Comparison of ENCODE assay signal across 20 mouse cellular contexts in genomic region chr14:121916311-121917094, GRCm38 (mm10). TPM values are rescaled to one million over a fixed set of nuclear protein-coding genes. Genes with fewer than 3 reads are reported as not detected.
DNase-seq lines count a peak whose midpoint lies in the region; ATAC-seq and TF ChIP-seq lines count a peak whose summit lies in the region.
"Had no signal": no experiment of that assay in that cellular context is flagged by ENCODE, and none has a peak within 500 bp of the region (broad histone marks: within the 10 kb centered on the region; RNA-seq: fewer than 3 reads in every experiment).

No protein-coding gene starts in this region.

- H3K27me3 ChIP-seq in heart, embryonic 16.5 days (ENCODE audit: control insufficient read depth, insufficient read depth, low read length) = no peaks in the 10 kb centered on the region
- no peaks in the 10 kb centered on the region for H3K27me3 ChIP-seq in midbrain, embryonic 16.5 days (ENCODE audit: control insufficient read depth, insufficient read depth, low read depth, low read length)
- H3K27me3 ChIP-seq: intestine, embryonic 15.5 days; lung, embryonic 15.5 days; neural tube, embryonic 15.5 days had no signal

- no peak overlapping the region for H3K4me3 ChIP-seq in heart, embryonic 16.5 days (ENCODE audit: low read length)
- H3K4me3 ChIP-seq in bone marrow macrophage, adult 2 months (ENCODE audit: insufficient read depth, low read length) = peak overlapping the region; percentile 16; the same call in 1 of the 2 replicates
- no peak overlapping the region for H3K4me3 ChIP-seq in midbrain, embryonic 16.5 days (ENCODE audit: low read depth, low read length)
- H3K4me3 ChIP-seq: intestine, embryonic 15.5 days; lung, embryonic 15.5 days; neural tube, embryonic 15.5 days had no signal

- no peak for TF ChIP-seq CTCF in bone marrow macrophage, adult 2 months (IDR thresholded peaks at IDR 0.05; ENCODE audit: low read depth, low read length)

- TF ChIP-seq POLR2A in bone marrow macrophage, adult 2 months (IDR thresholded peaks at IDR 0.05; ENCODE audit: borderline replicate concordance, low read depth, low read length) = no peak

- no peak for DNase-seq in heart, postnatal 4 days
- DNase-seq in A20 (ENCODE audit: low read depth, low spot score) = peak; percentile 89
- DNase-seq in testis, postnatal 10 days (ENCODE audit: low spot score) = no peak
- DNase-seq in left cerebral cortex, adult 18-20 months (ENCODE audit: low spot score in 2 of 2) = no peak
- DNase-seq: adrenal gland, adult 2 months; cerebellum, postnatal 10 days; heart, postnatal 10 days; right cerebral cortex, adult 18-20 months had no signal

- 80% methylated on average over 6 of the region's 6 CpGs for WGBS in heart, embryonic 16.5 days
- WGBS in midbrain, embryonic 16.5 days = 91% methylated on average over 6 of the region's 6 CpGs

- no peak overlapping the region for H3K9ac ChIP-seq in heart, embryonic 16.5 days (ENCODE audit: low read length)
- H3K9ac ChIP-seq in midbrain, embryonic 16.5 days (ENCODE audit: low read depth, low read length) = no peak overlapping the region
- H3K9ac ChIP-seq: intestine, embryonic 15.5 days; lung, embryonic 15.5 days; neural tube, embryonic 15.5 days had no signal

- no peaks in the 10 kb centered on the region for H3K9me3 ChIP-seq in heart, embryonic 16.5 days (replicated peaks; ENCODE audit: control insufficient read depth, low read length)
- no peaks in the 10 kb centered on the region for H3K9me3 ChIP-seq in midbrain, embryonic 16.5 days (replicated peaks; ENCODE audit: control insufficient read depth, low read length, poor library complexity, severe bottlenecking)
- H3K9me3 ChIP-seq: intestine, embryonic 15.5 days; lung, embryonic 15.5 days; neural tube, embryonic 15.5 days had no signal

- peak overlapping the region; percentile 7; the same call in 1 of the 2 replicates for H3K27ac ChIP-seq in heart, embryonic 16.5 days (ENCODE audit: low read length)
- peak overlapping the region; percentile 37 for H3K27ac ChIP-seq in bone marrow macrophage, adult 2 months (ENCODE audit: insufficient read depth, low read depth, low read length)
- H3K27ac ChIP-seq in midbrain, embryonic 16.5 days (ENCODE audit: low read length) = no peak overlapping the region
- H3K27ac ChIP-seq: intestine, embryonic 15.5 days; kidney, postnatal 0 days; lung, embryonic 15.5 days; neural tube, embryonic 15.5 days had no signal

- peaks cover 6% of the 10 kb centered on the region for H3K36me3 ChIP-seq in heart, embryonic 16.5 days (ENCODE audit: control insufficient read depth, insufficient read depth)
- peaks cover 12% of the 10 kb centered on the region; the same call in 1 of the 2 replicates for H3K36me3 ChIP-seq in midbrain, embryonic 16.5 days (ENCODE audit: control insufficient read depth, insufficient read depth, low read length)

- no peak for ATAC-seq in heart, embryonic 16.5 days (replicated peaks; ENCODE audit: extremely low read depth, insufficient read depth, low FRiP score)
- peak; percentile 65 for ATAC-seq in megakaryocyte progenitor cell, adult 5-6 weeks (replicated peaks; ENCODE audit: poor library complexity)
- ATAC-seq in midbrain, embryonic 16.5 days = no peak
- ATAC-seq: intestine, embryonic 15.5 days had no signal

- H3K4me1 ChIP-seq in heart, embryonic 16.5 days (ENCODE audit: control insufficient read depth, insufficient read depth, low read length) = peaks cover 12% of the 10 kb centered on the region
- H3K4me1 ChIP-seq in bone marrow macrophage, adult 2 months (ENCODE audit: control insufficient read depth, insufficient read depth, low read length) = peaks cover 19% of the 10 kb centered on the region
- H3K4me1 ChIP-seq in midbrain, embryonic 16.5 days (ENCODE audit: control insufficient read depth, insufficient read depth, low read length) = no peaks in the 10 kb centered on the region
- H3K4me1 ChIP-seq: neural tube, embryonic 15.5 days had no signal

- H3K4me2 ChIP-seq in heart, embryonic 16.5 days (ENCODE audit: low read depth, low read length) = no peak overlapping the region
- no peak overlapping the region for H3K4me2 ChIP-seq in midbrain, embryonic 16.5 days (ENCODE audit: low read length)
- H3K4me2 ChIP-seq: intestine, embryonic 15.5 days; lung, embryonic 15.5 days; neural tube, embryonic 15.5 days had no signal

RNA-seq across cellular contexts. Expression of gene Gpr18, which starts 0.9 kb away (rescaled TPM):
- 0.22 and 1.00 TPM in 2 replicates for polyA plus RNA-seq in heart, embryonic 16.5 days (2015; fragmentation: Nextera tagmentation; extraction: Ambion mirVana)
- not detected for total RNA-seq in heart, postnatal 4 days (2021)
- 6.5 and 6.8 TPM in 2 replicates for polyA plus RNA-seq in bone marrow macrophage, adult 2 months (2012; ENCODE audit: insufficient read depth, insufficient read length, missing spikeins)
- 0.68 and 2.1 TPM in 2 replicates for total RNA-seq in megakaryocyte progenitor cell, adult 5-6 weeks (2015)
- total RNA-seq in megakaryocyte progenitor cell, adult 5-6 weeks (2017) = 0.34 and 1.9 TPM in 2 replicates
- not detected for total RNA-seq in left cerebral cortex, adult 18-20 months (2021)
- polyA plus RNA-seq in midbrain, embryonic 16.5 days (2015; fragmentation: Nextera tagmentation; extraction: Ambion mirVana) = 0.14 and 0.16 TPM in 2 replicates
- total RNA-seq: gastrocnemius, adult 8-10 months; layer of hippocampus, adult 8-10 months; left cerebral cortex, adult 8-10 months had no signal
- polyA plus RNA-seq: limb, embryonic 14.5 days; neural tube, embryonic 15.5 days had no signal

RNA-seq across cellular contexts. Expression of gene Ubac2, which starts 38.1 kb away (rescaled TPM):
- polyA plus RNA-seq in heart, embryonic 16.5 days (2015; fragmentation: Nextera tagmentation; extraction: Ambion mirVana) = 48.3 and 53.8 TPM in 2 replicates
- 10 to 100 TPM; 25.2 to 27.3 TPM for total RNA-seq in heart, postnatal 4 days (2021)
- 41.2 and 49.0 TPM in 2 replicates for polyA plus RNA-seq in bone marrow macrophage, adult 2 months (2012; ENCODE audit: insufficient read depth, insufficient read length, missing spikeins)
- total RNA-seq in megakaryocyte progenitor cell, adult 5-6 weeks (2015) = 31.1 and 33.5 TPM in 2 replicates
- total RNA-seq in megakaryocyte progenitor cell, adult 5-6 weeks (2017) = 19.0 and 25.2 TPM in 2 replicates
- total RNA-seq in left cerebral cortex, adult 18-20 months (2021) = 10 to 100 TPM; 34.2 to 36.0 TPM
- 48.5 and 50.3 TPM in 2 replicates for polyA plus RNA-seq in midbrain, embryonic 16.5 days (2015; fragmentation: Nextera tagmentation; extraction: Ambion mirVana)

RNA-seq across cellular contexts. Expression of gene Gpr183, which starts 48.5 kb away (rescaled TPM):
- polyA plus RNA-seq in heart, embryonic 16.5 days (2015; fragmentation: Nextera tagmentation; extraction: Ambion mirVana) = 2.4 and 3.6 TPM in 2 replicates
- total RNA-seq in heart, postnatal 4 days (2021) = 1 to 10 TPM; 2.8 to 3.3 TPM
- 33.0 and 34.1 TPM in 2 replicates for polyA plus RNA-seq in bone marrow macrophage, adult 2 months (2012; ENCODE audit: insufficient read depth, insufficient read length, missing spikeins)
- 4.0 and 7.1 TPM in 2 replicates for total RNA-seq in megakaryocyte progenitor cell, adult 5-6 weeks (2015)
- 2.2 and 3.5 TPM in 2 replicates for total RNA-seq in megakaryocyte progenitor cell, adult 5-6 weeks (2017)
- 1 to 10 TPM in 1 of 2 experiments, under 1 TPM in 1; 0.68 to 1.0 TPM for total RNA-seq in left cerebral cortex, adult 18-20 months (2021)
- polyA plus RNA-seq in midbrain, embryonic 16.5 days (2015; fragmentation: Nextera tagmentation; extraction: Ambion mirVana) = 0.76 and 0.89 TPM in 2 replicates
